Mouse (Mus musculus): ENCODE measurements around the gene Pipox. TPM values are rescaled to one million over a fixed set of nuclear protein-coding genes. Genes with fewer than 3 reads are reported as not detected.

Gene Pipox
- polyA plus RNA-seq, 1 experiment from 2014 or later = 25.5 TPM

DNA sequence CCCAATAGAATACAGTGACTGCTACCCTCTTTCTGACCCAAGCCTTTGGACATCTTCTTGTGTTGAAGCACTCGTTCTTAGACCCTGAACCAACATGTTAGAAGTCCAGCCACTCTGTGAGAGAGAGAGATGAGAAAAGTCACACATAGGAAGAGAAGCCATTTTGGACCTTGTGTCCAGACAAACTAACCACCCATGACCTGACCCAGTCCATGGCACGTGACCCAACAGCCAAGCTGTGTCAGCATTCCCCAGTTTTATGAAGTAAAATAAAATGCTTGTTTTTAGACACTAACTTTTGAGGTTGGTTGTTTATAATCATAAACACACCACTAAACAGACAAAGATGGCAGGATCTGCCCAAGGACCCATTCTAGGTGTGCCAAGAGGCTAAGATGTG lies 1.1 kb upstream of the Pipox start:
- H3K4me1 ChIP-seq (replicated peaks) = peaks cover 4% of the 10 kb centered on the region; the same call in 1 of the 2 replicates
- H3K36me3 ChIP-seq (replicated peaks) = no peaks in the 10 kb centered on the region
- ATAC-seq (ENCODE audit: insufficient read depth) = no peak
- H3K4me2 ChIP-seq = no peak overlapping the region
- no peak overlapping the region for H3K27ac ChIP-seq (replicated peaks)
- peaks cover 54% of the 10 kb centered on the region for H3K27me3 ChIP-seq
- H3K4me3 ChIP-seq (replicated peaks) = no peak overlapping the region
- 45% methylated on average over 2 of the region's 2 CpGs for WGBS (ENCODE audit: insufficient replicate concordance)
- H3K9ac ChIP-seq = no peak overlapping the region
- H3K9me3 ChIP-seq (replicated peaks) = no peaks in the 10 kb centered on the region

- H3K4me3 ChIP-seq (replicated peaks) = peak overlapping the region; percentile 43
- ATAC-seq (ENCODE audit: insufficient read depth) = no peak
- 34% methylated on average over 6 of the region's 6 CpGs for WGBS (ENCODE audit: insufficient replicate concordance)
- H3K4me1 ChIP-seq (replicated peaks) = peaks cover 4% of the 10 kb centered on the region; the same call in 1 of the 2 replicates
- peak overlapping the region; percentile 48 for H3K4me2 ChIP-seq
- no peak overlapping the region for H3K9ac ChIP-seq
- no peaks in the 10 kb centered on the region for H3K36me3 ChIP-seq (replicated peaks)
- peaks cover 52% of the 10 kb centered on the region for H3K27me3 ChIP-seq
- no peaks in the 10 kb centered on the region for H3K9me3 ChIP-seq (replicated peaks)
- peak overlapping the region; percentile 78 for H3K27ac ChIP-seq (replicated peaks)
Observed at GRCm38 (mm10) chr11:77893283-77893682, 613 bp downstream of the Pipox start.

GRCm38 (mm10) chr11:77892883-77893282 lies 1.0 kb downstream of the Pipox start:
- ATAC-seq (ENCODE audit: insufficient read depth) = no peak
- Histone ChIP-seq H3K4me2 (peak overlapping the region; percentile 48), H3K4me1 (replicated peaks) (peaks cover 4% of the 10 kb centered on the region; the same call in 1 of the 2 replicates), H3K27me3 (peaks cover 52% of the 10 kb centered on the region), H3K27ac (replicated peaks) (no peak overlapping the region), H3K9me3 (replicated peaks) (no peaks in the 10 kb centered on the region), H3K4me3 (replicated peaks) (peak overlapping the region; percentile 43), H3K9ac (no peak overlapping the region), H3K36me3 (replicated peaks) (no peaks in the 10 kb centered on the region)
- WGBS (ENCODE audit: insufficient replicate concordance) = 23% methylated on average over 5 of the region's 5 CpGs

DNA sequence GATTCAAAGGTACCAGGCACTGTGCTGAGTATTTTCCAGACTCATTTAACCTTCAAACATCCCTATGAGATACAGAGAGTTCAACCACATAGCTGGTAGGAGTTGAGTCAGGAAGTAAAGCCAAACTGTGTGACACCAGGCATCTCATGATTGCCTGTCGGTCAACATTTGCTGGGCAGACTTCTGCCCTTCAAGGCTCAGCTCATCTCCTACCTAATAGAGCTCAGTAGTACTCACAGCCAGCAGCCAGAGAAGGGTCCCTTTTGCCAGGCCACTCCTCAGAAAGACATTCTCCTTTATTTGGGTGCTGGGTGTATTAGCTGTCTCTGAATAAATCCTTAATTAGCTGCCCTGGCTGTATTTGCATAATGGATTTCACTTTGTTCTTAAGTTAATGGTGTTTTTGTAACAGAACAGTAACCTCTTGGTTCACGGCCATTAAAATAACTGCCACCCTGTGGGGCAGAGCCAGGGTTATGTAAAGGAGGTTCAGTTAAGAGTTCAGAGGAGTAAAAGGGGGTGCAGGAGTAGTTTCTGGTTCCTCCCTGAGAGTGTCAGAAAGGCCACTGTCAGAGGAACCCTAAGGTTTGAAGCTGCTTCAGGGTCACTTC lies 3.1 kb downstream of the Pipox start:
- WGBS (ENCODE audit: insufficient replicate concordance) = 53% methylated on average over 2 of the region's 2 CpGs
- Histone ChIP-seq H3K9ac (no peak overlapping the region), H3K36me3 (replicated peaks) (no peaks in the 10 kb centered on the region), H3K4me3 (replicated peaks) (no peak overlapping the region), H3K27me3 (peaks cover 50% of the 10 kb centered on the region), H3K4me1 (replicated peaks) (peaks cover 4% of the 10 kb centered on the region; the same call in 1 of the 2 replicates), H3K9me3 (replicated peaks) (no peaks in the 10 kb centered on the region), H3K4me2 (no peak overlapping the region), H3K27ac (replicated peaks) (no peak overlapping the region)
- ATAC-seq (ENCODE audit: insufficient read depth) = no peak

GRCm38 (mm10) chr11:77889484-77889883 lies 4.4 kb downstream of the Pipox start:
- 6% methylated on average over 1 of the region's 2 CpGs for WGBS (ENCODE audit: insufficient replicate concordance)
- Histone ChIP-seq H3K4me3 (replicated peaks) (no peak overlapping the region), H3K4me2 (no peak overlapping the region)

GRCm38 (mm10) chr11:77888846-77889245 lies 5.0 kb downstream of the Pipox start:
- H3K27ac ChIP-seq (replicated peaks) = no peak overlapping the region
- no peaks in the 10 kb centered on the region for H3K9me3 ChIP-seq (replicated peaks)
- WGBS (ENCODE audit: insufficient replicate concordance) = 51% methylated on average over 5 of the region's 5 CpGs
- no peak for ATAC-seq (ENCODE audit: insufficient read depth)
- H3K4me3 ChIP-seq (replicated peaks) = no peak overlapping the region
- no peaks in the 10 kb centered on the region for H3K36me3 ChIP-seq (replicated peaks)
- H3K27me3 ChIP-seq = peaks cover 41% of the 10 kb centered on the region
- H3K9ac ChIP-seq = no peak overlapping the region
- H3K4me2 ChIP-seq = no peak overlapping the region
- peaks cover 8% of the 10 kb centered on the region; the same call in 1 of the 2 replicates for H3K4me1 ChIP-seq (replicated peaks)

More at GRCm38 (mm10) chr11:77889484-77889883, 4.4 kb downstream of the Pipox start:
- no peak for ATAC-seq (ENCODE audit: insufficient read depth)
- Histone ChIP-seq H3K27ac (replicated peaks) (no peak overlapping the region), H3K4me1 (replicated peaks) (peaks cover 9% of the 10 kb centered on the region), H3K27me3 (peaks cover 47% of the 10 kb centered on the region), H3K36me3 (replicated peaks) (no peaks in the 10 kb centered on the region), H3K9me3 (replicated peaks) (no peaks in the 10 kb centered on the region), H3K9ac (no peak overlapping the region)

GRCm38 (mm10) chr11:77887373-77887960 lies 6.4 kb downstream of the Pipox start:
- H3K4me2 ChIP-seq = no peak overlapping the region
- H3K9me3 ChIP-seq (replicated peaks) = no peaks in the 10 kb centered on the region
- no peak for ATAC-seq (ENCODE audit: insufficient read depth)
- no peaks in the 10 kb centered on the region for H3K36me3 ChIP-seq (replicated peaks)
- H3K4me1 ChIP-seq (replicated peaks) = peaks cover 5% of the 10 kb centered on the region; the same call in 1 of the 2 replicates
- no peak overlapping the region for H3K27ac ChIP-seq (replicated peaks)
- no peak overlapping the region for H3K4me3 ChIP-seq (replicated peaks)
- H3K27me3 ChIP-seq = peaks cover 29% of the 10 kb centered on the region; the same call in 1 of the 2 replicates
- WGBS (ENCODE audit: insufficient replicate concordance) = 29% methylated on average over 17 of the region's 17 CpGs
- no peak overlapping the region for H3K9ac ChIP-seq

DNA sequence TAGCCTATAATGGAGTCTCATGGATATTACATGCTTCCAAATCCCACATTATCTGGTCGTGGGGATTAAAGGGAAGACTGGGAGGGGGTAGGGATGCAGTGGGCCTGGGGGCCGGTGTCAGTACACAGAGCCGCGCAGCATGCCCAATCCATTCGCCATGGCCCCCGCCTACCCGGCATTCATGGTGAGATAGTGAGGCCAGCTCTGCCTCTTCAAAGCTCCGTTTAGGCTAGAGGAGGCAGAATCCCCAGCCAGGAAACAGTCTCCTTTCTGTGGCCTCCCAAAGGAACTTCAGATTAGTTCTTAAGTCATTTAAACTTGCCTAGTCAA lies 8.7 kb downstream of the Pipox start:
- no peak for ATAC-seq (ENCODE audit: insufficient read depth)
- Histone ChIP-seq H3K4me1 (replicated peaks) (peaks cover 5% of the 10 kb centered on the region; the same call in 1 of the 2 replicates), H3K27me3 (peaks cover 29% of the 10 kb centered on the region; the same call in 1 of the 2 replicates), H3K9me3 (replicated peaks) (no peaks in the 10 kb centered on the region), H3K4me2 (no peak overlapping the region), H3K4me3 (replicated peaks) (no peak overlapping the region), H3K9ac (no peak overlapping the region), H3K27ac (replicated peaks) (no peak overlapping the region), H3K36me3 (replicated peaks) (no peaks in the 10 kb centered on the region)
- WGBS (ENCODE audit: insufficient replicate concordance) = 47% methylated on average over 8 of the region's 8 CpGs

DNA sequence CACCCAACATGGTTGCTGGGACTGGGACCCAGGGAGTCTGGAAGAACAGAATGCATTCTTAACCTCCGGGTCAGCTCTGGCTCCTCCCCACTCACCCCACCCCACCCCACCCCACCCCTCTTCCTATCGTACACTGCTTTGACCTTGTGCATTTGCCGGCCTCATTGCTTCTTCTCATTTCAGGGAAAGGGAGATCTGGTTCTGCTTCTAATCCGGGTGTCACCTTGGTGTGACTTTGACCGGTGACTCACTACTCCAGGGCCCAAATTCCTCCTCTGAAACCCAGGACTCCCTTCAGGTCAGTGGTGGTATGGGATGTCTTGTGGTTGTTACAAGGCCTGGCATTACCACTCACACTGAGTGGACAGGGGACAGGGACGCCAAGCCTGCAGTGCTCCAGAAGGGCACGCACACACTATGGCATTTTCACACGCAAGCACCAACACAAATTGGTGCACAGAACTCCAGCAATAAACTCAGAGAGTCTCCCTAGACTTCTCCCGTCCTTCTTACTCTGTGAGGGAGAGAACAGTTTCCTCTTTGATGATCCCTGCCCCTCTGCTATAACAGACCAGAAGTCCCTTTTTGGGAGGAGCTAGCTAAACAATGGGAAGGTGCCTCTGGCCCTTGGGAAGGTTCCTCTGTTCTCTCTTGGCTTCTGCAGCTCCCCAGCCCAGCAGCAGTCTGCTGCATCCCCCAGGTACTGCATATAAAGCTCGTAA lies 9.2 kb downstream of the Pipox start:
- Histone ChIP-seq H3K27ac (replicated peaks) (no peak overlapping the region), H3K4me3 (replicated peaks) (no peak overlapping the region), H3K9me3 (replicated peaks) (no peaks in the 10 kb centered on the region), H3K36me3 (replicated peaks) (no peaks in the 10 kb centered on the region), H3K9ac (no peak overlapping the region), H3K27me3 (peaks cover 29% of the 10 kb centered on the region; the same call in 1 of the 2 replicates), H3K4me1 (replicated peaks) (peaks cover 5% of the 10 kb centered on the region; the same call in 1 of the 2 replicates), H3K4me2 (no peak overlapping the region)
- WGBS (ENCODE audit: insufficient replicate concordance) = 38% methylated on average over 10 of the region's 10 CpGs
- no peak for ATAC-seq (ENCODE audit: insufficient read depth)

DNA sequence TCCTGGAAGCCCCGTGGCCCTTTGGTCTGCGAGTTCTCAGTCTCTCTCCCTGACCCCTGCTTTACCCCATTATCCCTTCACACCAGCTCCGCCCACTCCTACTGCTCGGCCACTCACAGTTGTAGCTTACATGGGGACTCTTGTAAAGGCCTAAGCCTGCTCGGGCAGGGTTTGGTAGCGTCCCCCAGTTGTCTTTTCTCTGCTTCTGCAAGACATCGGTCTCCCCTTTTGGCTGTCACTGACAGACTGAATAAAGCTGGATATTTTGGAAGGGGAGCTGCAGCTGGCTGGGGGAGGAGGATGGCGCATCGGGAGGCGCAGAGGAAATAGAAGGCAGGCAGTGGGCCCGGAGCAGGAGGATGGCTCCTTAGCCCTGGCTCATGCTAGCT lies 17.1 kb downstream of the Pipox start:
- Histone ChIP-seq H3K4me3 (replicated peaks) (no peak overlapping the region), H3K27me3 (peaks cover 21% of the 10 kb centered on the region), H3K4me2 (no peak overlapping the region), H3K4me1 (replicated peaks) (peaks cover 12% of the 10 kb centered on the region; the same call in 1 of the 2 replicates), H3K9ac (no peak overlapping the region), H3K9me3 (replicated peaks) (no peaks in the 10 kb centered on the region), H3K27ac (replicated peaks) (no peak overlapping the region), H3K36me3 (replicated peaks) (no peaks in the 10 kb centered on the region)
- no peak for ATAC-seq (ENCODE audit: insufficient read depth)
- WGBS (ENCODE audit: insufficient replicate concordance) = 54% methylated on average over 11 of the region's 11 CpGs

Measured in liver, embryonic 15.5 days (tissue).